Mouse (Mus musculus) liver, embryonic 14.5 days (tissue): ENCODE data around the gene Vps9d1. TPM values are rescaled to one million over a fixed set of nuclear protein-coding genes. Genes with fewer than 3 reads are reported as not detected.
A peak's percentile ranks its signal among the peaks of the same experiment; 100 is the strongest.
"Not testable (repeated sequence)": the region's sequence is repeated elsewhere in the genome, so short reads cannot be mapped to it uniquely, and the experiment has no call there.

Experiments
- ATAC-seq: fragments of 200-750 bp; cut with Nextera tagmentation; 2 replicates; pipeline ENCODE4 v1.8.0; 2017; ENCODE audit warnings: moderate number of reproducible peaks, mild to moderate bottlenecking, moderate library complexity; ENCODE audit not compliant: insufficient read depth
- DNase-seq, 3 experiments: peaks; one replicate each; pipeline ENCODE4 v3.0.0-alpha.2; 2012 to 2013; ENCODE audit warnings: low read depth in 3 of 3, low spot score in 3 of 3
- H3K27ac ChIP-seq: fragments of 300-500 bp; sonication (generic); 2 replicates; pipeline ENCODE4 v1.5.1; 2014; ENCODE audit warnings: moderate library complexity, mild to moderate bottlenecking, control low read depth, inconsistent platforms
- H3K27me3 ChIP-seq: fragments of 300-500 bp; sonication (generic); 2 replicates; pipeline ENCODE4 v1.6.1; 2014; ENCODE audit warnings: mild to moderate bottlenecking, low read length, moderate library complexity; ENCODE audit not compliant: control insufficient read depth, insufficient read depth
- H3K36me3 ChIP-seq: fragments of 300-500 bp; sonication (generic); replicated peaks from 2 replicates; pipeline ENCODE4 v1.6.1; 2014; ENCODE audit warnings: low read depth; ENCODE audit not compliant: control insufficient read depth, insufficient read depth
- H3K4me1 ChIP-seq, 2 experiments: fragments of 200-500 bp in 1 of 2; fragments of 300-500 bp in 1 of 2; sonication (generic) in 1 of 2; replicated peaks; 2 replicates each; pipeline ENCODE4 v1.6.1; 2012 to 2014; ENCODE audit warnings: antibody characterized with exemption in 1 of 2, inconsistent platforms in 1 of 2, low read length in 1 of 2; ENCODE audit not compliant: control insufficient read depth in 2 of 2, insufficient read depth in 2 of 2
- H3K4me2 ChIP-seq: fragments of 300-500 bp; sonication (generic); 2 replicates; pipeline ENCODE4 v1.6.1; 2014; ENCODE audit warnings: low read depth, mild to moderate bottlenecking, control low read depth, moderate library complexity
- H3K4me3 ChIP-seq, 2 experiments: fragments of 200-500 bp in 1 of 2; fragments of 300-500 bp in 1 of 2; sonication (generic) in 1 of 2; 2 replicates each; pipeline ENCODE4 v1.5.1; 2012 to 2014; ENCODE audit warnings: low read depth in 2 of 2, low read length in 2 of 2, mild to moderate bottlenecking in 2 of 2, control low read depth in 1 of 2, inconsistent platforms in 1 of 2, moderate library complexity in 1 of 2; ENCODE audit not compliant: insufficient read depth in 1 of 2
- H3K9ac ChIP-seq: fragments of 300-500 bp; sonication (generic); replicated peaks from 2 replicates; pipeline ENCODE4 v1.6.1; 2014; ENCODE audit warnings: mild to moderate bottlenecking, control low read depth, moderate library complexity
- H3K9me3 ChIP-seq: fragments of 300-500 bp; sonication (generic); 2 replicates; pipeline ENCODE4 v1.6.1; 2016; ENCODE audit warnings: low read length, mixed read lengths; ENCODE audit not compliant: control insufficient read depth
- CTCF ChIP-seq: IDR thresholded peaks from 2 replicates; pipeline ENCODE4 v1.5.1; 2016; ENCODE audit warnings: antibody characterized with exemption, low read depth, control low read depth
- EP300 ChIP-seq: IDR thresholded peaks from 2 replicates; pipeline ENCODE4 v1.6.1; 2016; ENCODE audit warnings: antibody characterized with exemption, low read depth
- WGBS: fragments of 180-500 bp; shearing (Covaris S2); extraction: QIAGEN DNeasy Blood & Tissue Kit; methylation state at CpG from one replicate; pipeline ENCODE4 v1.1.7; 2014; ENCODE audit not compliant: insufficient replicate concordance; 5-methylcytosine and 5-hydroxymethylcytosine counted together
- polyA plus RNA-seq, 2 experiments: library from polyadenylated mRNA; depleted of rRNA in 1 of 2; stranded (reverse) in 1 of 2; unstranded in 1 of 2; fragments of >200 nt; fragmentation: Nextera tagmentation in 1 of 2; extraction: Ambion mirVana in 1 of 2; gene quantifications; 2 replicates each; pipeline versions ENCODE4 v1.2.1 to v1.2.3; 2012 to 2014

Vps9d1 gene
- polyA plus RNA-seq, 2 experiments = 2.4 to 7.8 TPM

GRCm38 (mm10) chr8:123290679-123291078, 36.5 kb upstream of the Vps9d1 start:
- Histone ChIP-seq H3K9ac (no peak overlapping the region), H3K27me3 (no peaks in the 10 kb centered on the region), H3K4me1 (no peaks in the 10 kb centered on the region), H3K4me3 (no peak overlapping the region), H3K36me3 (peaks cover 7% of the 10 kb centered on the region), H3K27ac (no peak overlapping the region), H3K4me2 (no peak overlapping the region), H3K9me3 (no peaks in the 10 kb centered on the region)
- no peak for ATAC-seq
- no peak for TF ChIP-seq EP300
- 88% methylated on average over 8 of the region's 8 CpGs for WGBS
- no peak for DNase-seq

GRCm38 (mm10) chr8:123290166-123290565, 36.0 kb upstream of the Vps9d1 start:
- TF ChIP-seq CTCF (peak; percentile 77), EP300 (no peak)
- 64% methylated on average over 4 of the region's 4 CpGs for WGBS
- ATAC-seq (no peak), DNase-seq (no peak)
- Histone ChIP-seq H3K27ac (no peak overlapping the region), H3K9ac (no peak overlapping the region), H3K9me3 (no peaks in the 10 kb centered on the region), H3K36me3 (peaks cover 5% of the 10 kb centered on the region), H3K4me2 (no peak overlapping the region), H3K4me3 (no peak overlapping the region), H3K27me3 (no peaks in the 10 kb centered on the region), H3K4me1 (no peaks in the 10 kb centered on the region)

GRCm38 (mm10) chr8:123287362-123287761, 33.2 kb upstream of the Vps9d1 start:
- Histone ChIP-seq H3K4me1 (no peaks in the 10 kb centered on the region), H3K36me3 (no peaks in the 10 kb centered on the region; the same call in 1 of the 2 replicates), H3K27ac (no peak overlapping the region), H3K27me3 (no peaks in the 10 kb centered on the region), H3K9me3 (no peaks in the 10 kb centered on the region), H3K4me3 (no peak overlapping the region), H3K9ac (no peak overlapping the region), H3K4me2 (no peak overlapping the region)
- ATAC-seq (no peak), DNase-seq (no peak)
- WGBS = 90% methylated on average over 17 of the region's 17 CpGs
- TF ChIP-seq EP300 (no peak), CTCF (no peak)

GRCm38 (mm10) chr8:123284493-123284892, 30.3 kb upstream of the Vps9d1 start:
- Histone ChIP-seq H3K36me3 (peaks cover 2% of the 10 kb centered on the region), H3K9ac (no peak overlapping the region)
- no peak for DNase-seq

GRCm38 (mm10) chr8:123283991-123284390, 29.8 kb upstream of the Vps9d1 start:
- H3K9me3 ChIP-seq = no peaks in the 10 kb centered on the region
- ATAC-seq = no peak
- DNase-seq = no peak
- no peak for TF ChIP-seq EP300
- TF ChIP-seq CTCF = no peak
- WGBS = 76% methylated on average over 7 of the region's 7 CpGs
- no peaks in the 10 kb centered on the region for H3K4me1 ChIP-seq
- no peak overlapping the region for H3K4me2 ChIP-seq
- no peaks in the 10 kb centered on the region for H3K27me3 ChIP-seq
- no peak overlapping the region for H3K27ac ChIP-seq
- no peak overlapping the region for H3K9ac ChIP-seq
- H3K4me3 ChIP-seq = no peak overlapping the region
- H3K36me3 ChIP-seq = peaks cover 2% of the 10 kb centered on the region

More at GRCm38 (mm10) chr8:123284493-123284892, 30.3 kb upstream of the Vps9d1 start:
- H3K4me1 ChIP-seq = no peaks in the 10 kb centered on the region
- no peak overlapping the region for H3K4me2 ChIP-seq
- TF ChIP-seq CTCF (no peak), EP300 (no peak)
- no peak overlapping the region for H3K4me3 ChIP-seq
- H3K9me3 ChIP-seq = no peaks in the 10 kb centered on the region
- H3K27ac ChIP-seq = no peak overlapping the region
- no peak for ATAC-seq
- 80% methylated on average over 5 of the region's 5 CpGs for WGBS
- H3K27me3 ChIP-seq = no peaks in the 10 kb centered on the region

- H3K9ac ChIP-seq, DNase-seq, H3K4me2 ChIP-seq, ATAC-seq, H3K27me3 ChIP-seq, H3K36me3 ChIP-seq, H3K9me3 ChIP-seq, H3K4me1 ChIP-seq, H3K27ac ChIP-seq, H3K4me3 ChIP-seq: not testable (repeated sequence)
- WGBS = 80% methylated on average over 5 of the region's 6 CpGs
Measured at GRCm38 (mm10) chr8:123282994-123283393, 28.8 kb upstream of the Vps9d1 start.
